ENCODE assay signal across 8 mouse cellular contexts in genomic region chr1:33944977-33945750, GRCm38 (mm10). TPM values are rescaled to one million over a fixed set of nuclear protein-coding genes. Genes with fewer than 3 reads are reported as not detected.
DNase-seq lines count a peak whose midpoint lies in the region; ATAC-seq and TF ChIP-seq lines count a peak whose summit lies in the region.

No protein-coding gene starts in this region.

- no peaks in the 10 kb centered on the region for H3K36me3 ChIP-seq in megakaryocyte, embryonic 14.5 days (replicated peaks; ENCODE audit: low read length)
- H3K36me3 ChIP-seq in heart, postnatal 0 days (replicated peaks; ENCODE audit: control insufficient read depth, insufficient read depth, low read length): no peaks in the 10 kb centered on the region
- H3K36me3 ChIP-seq in limb, embryonic 10.5 days: no peaks in the 10 kb centered on the region

- DNase-seq in brain, adult 2 months (ENCODE audit: low read depth, low spot score): peak; percentile 28
- DNase-seq in heart, postnatal 0 days (ENCODE audit: low spot score): peak; percentile 83
- peak; percentile 31 for DNase-seq in limb, embryonic 10.5 days (ENCODE audit: low spot score)
- DNase-seq in ovary, postnatal 14 days (ENCODE audit: low spot score): peak; percentile 22
- DNase-seq in Muller cell, postnatal 12 days (ENCODE audit: inconsistent ontology term): no peak
- no peak for DNase-seq in right cerebral cortex, postnatal 14 days

- ATAC-seq in megakaryocyte, adult 5-6 weeks (ENCODE audit: poor library complexity, severe bottlenecking): no peak
- peak; percentile 91 for ATAC-seq in heart, postnatal 0 days (ENCODE audit: insufficient read depth, low read depth)

- no peak overlapping the region for H3K9ac ChIP-seq in heart, postnatal 0 days (replicated peaks; ENCODE audit: low read depth, low read length)

- TF ChIP-seq CTCF in heart, postnatal 0 days (IDR thresholded peaks at IDR 0.05; ENCODE audit: low read depth): no peak

- H3K4me2 ChIP-seq in heart, postnatal 0 days (ENCODE audit: low read depth, low read length): peak overlapping the region; percentile 57

- H3K4me1 ChIP-seq in megakaryocyte, embryonic 14.5 days: no peaks in the 10 kb centered on the region
- peaks cover 18% of the 10 kb centered on the region for H3K4me1 ChIP-seq in heart, postnatal 0 days (ENCODE audit: control insufficient read depth, insufficient read depth)
- H3K4me1 ChIP-seq in limb, embryonic 10.5 days: peaks cover 8% of the 10 kb centered on the region

- peaks cover 15% of the 10 kb centered on the region for H3K9me3 ChIP-seq in megakaryocyte, embryonic 14.5 days
- H3K9me3 ChIP-seq in heart, postnatal 0 days (replicated peaks; ENCODE audit: control insufficient read depth, low read length): no peaks in the 10 kb centered on the region
- H3K9me3 ChIP-seq in limb, embryonic 10.5 days (replicated peaks): no peaks in the 10 kb centered on the region

- peak overlapping the region; percentile 79 for H3K27ac ChIP-seq in heart, postnatal 0 days (ENCODE audit: low read depth)
- no peak overlapping the region for H3K27ac ChIP-seq in limb, embryonic 10.5 days

- no peak for TF ChIP-seq EP300 in heart, postnatal 0 days (IDR thresholded peaks at IDR 0.05; ENCODE audit: low read depth)

- WGBS in heart, postnatal 0 days: 23% methylated on average over 17 of the region's 17 CpGs
- 69% methylated on average over 17 of the region's 17 CpGs for WGBS in limb, embryonic 10.5 days

- peak overlapping the region; percentile 21 for H3K4me3 ChIP-seq in megakaryocyte, embryonic 14.5 days (replicated peaks)
- peak overlapping the region; percentile 33 for H3K4me3 ChIP-seq in heart, postnatal 0 days (ENCODE audit: low read depth, low read length)
- H3K4me3 ChIP-seq in limb, embryonic 10.5 days: no peak overlapping the region

- H3K27me3 ChIP-seq in megakaryocyte, embryonic 14.5 days (replicated peaks): peaks cover 8% of the 10 kb centered on the region
- H3K27me3 ChIP-seq in heart, postnatal 0 days (ENCODE audit: control insufficient read depth, insufficient read depth, low read length): no peaks in the 10 kb centered on the region
- no peaks in the 10 kb centered on the region for H3K27me3 ChIP-seq in limb, embryonic 10.5 days (ENCODE audit: low read depth, poor library complexity, severe bottlenecking)

RNA-seq across cellular contexts. Expression of gene Dst, which starts 37.1 kb away (rescaled TPM):
- polyA plus RNA-seq in megakaryocyte, embryonic 14.5 days (2012; ENCODE audit: insufficient read depth, low replicate concordance): 4.2 and 8.8 TPM in 2 replicates
- 0.21 and 0.71 TPM in 2 replicates for total RNA-seq in megakaryocyte, adult 5-6 weeks (2015)
- total RNA-seq in megakaryocyte, adult 5-6 weeks (2017): 0.37 and 0.73 TPM in 2 replicates
- 104 and 106 TPM in 2 replicates for total RNA-seq in heart, postnatal 0 days (2014; rRNA removed; ENCODE audit: low replicate concordance)
- polyA plus RNA-seq in heart, postnatal 0 days (2015; fragmentation: Nextera tagmentation; extraction: Ambion mirVana): 18.2 and 21.7 TPM in 2 replicates
- 7.2 and 9.7 TPM in 2 replicates for polyA plus RNA-seq in limb, embryonic 10.5 days (2016; fragmentation: Nextera tagmentation; extraction: Ambion mirVana)

RNA-seq across cellular contexts. Expression of gene Bend6, which starts 37.5 kb away (rescaled TPM):
- not detected in 2 replicates for polyA plus RNA-seq in megakaryocyte, embryonic 14.5 days (2012; ENCODE audit: insufficient read depth, low replicate concordance)
- total RNA-seq in megakaryocyte, adult 5-6 weeks (2015): not detected in 2 replicates
- total RNA-seq in megakaryocyte, adult 5-6 weeks (2017): 0.77 TPM in 1 of 2 replicates, not detected in the other
- total RNA-seq in heart, postnatal 0 days (2014; rRNA removed; ENCODE audit: low replicate concordance): 0.81 and 8.1 TPM in 2 replicates
- 1.9 TPM in 2 replicates for polyA plus RNA-seq in heart, postnatal 0 days (2015; fragmentation: Nextera tagmentation; extraction: Ambion mirVana)
- 1.2 and 1.5 TPM in 2 replicates for polyA plus RNA-seq in limb, embryonic 10.5 days (2016; fragmentation: Nextera tagmentation; extraction: Ambion mirVana)

Comparison
In these comparisons a context has a peak if more than half of its experiments do, and no peak if none do; other contexts are left out.
1. DNase-seq: peak in brain, adult 2 months (single experiment), heart, postnatal 0 days (single experiment), limb, embryonic 10.5 days (single experiment) and ovary, postnatal 14 days (single experiment); none in Muller cell, postnatal 12 days (single experiment) and right cerebral cortex, postnatal 14 days (single experiment).